Mouse (Mus musculus) G1E (cell line): ENCODE measurements around the gene Chdh.

Experiments used
- CTCF ChIP-seq: IDR thresholded peaks from 2 replicates; pipeline ENCODE4 v1.5.1; 2012; ENCODE audit warnings: low read depth, low read length, inconsistent platforms, mixed read lengths
- GATA1 ChIP-seq: IDR thresholded peaks from 2 replicates; pipeline ENCODE4 v1.6.1; 2012; ENCODE audit warnings: borderline replicate concordance, low read length, inconsistent platforms, mixed read lengths
- POLR2AphosphoS5 ChIP-seq: IDR thresholded peaks from 2 replicates; pipeline ENCODE4 v1.6.1; 2012; ENCODE audit warnings: low read depth, low read length, inconsistent platforms; ENCODE audit not compliant: insufficient replicate concordance
- TAL1 ChIP-seq: conservative IDR thresholded peaks from 2 replicates; pipeline ENCODE4 v1.6.1; 2012; ENCODE audit warnings: low read depth, low read length, inconsistent platforms, mixed read lengths

GRCm38 (mm10) chr14:30011886-30012560 lies 3.2 kb downstream of the Chdh start:
- TF ChIP-seq CTCF (no peak), GATA1 (no peak), TAL1 (no peak), POLR2AphosphoS5 (no peak)
